Mouse (Mus musculus) frontal cortex, postnatal 10 days (tissue): ENCODE data around the gene Clba1.
"Not testable (repeated sequence)": the region's sequence is repeated elsewhere in the genome, so short reads cannot be mapped to it uniquely, and the experiment has no call there.

ENCODE experiments used
- DNase-seq, 2 experiments: peaks; one replicate each; pipeline ENCODE4 v3.0.0; 2022; ENCODE audit warnings: low spot score in 2 of 2, mixed read lengths in 1 of 2

The Clba1 gene

DNA sequence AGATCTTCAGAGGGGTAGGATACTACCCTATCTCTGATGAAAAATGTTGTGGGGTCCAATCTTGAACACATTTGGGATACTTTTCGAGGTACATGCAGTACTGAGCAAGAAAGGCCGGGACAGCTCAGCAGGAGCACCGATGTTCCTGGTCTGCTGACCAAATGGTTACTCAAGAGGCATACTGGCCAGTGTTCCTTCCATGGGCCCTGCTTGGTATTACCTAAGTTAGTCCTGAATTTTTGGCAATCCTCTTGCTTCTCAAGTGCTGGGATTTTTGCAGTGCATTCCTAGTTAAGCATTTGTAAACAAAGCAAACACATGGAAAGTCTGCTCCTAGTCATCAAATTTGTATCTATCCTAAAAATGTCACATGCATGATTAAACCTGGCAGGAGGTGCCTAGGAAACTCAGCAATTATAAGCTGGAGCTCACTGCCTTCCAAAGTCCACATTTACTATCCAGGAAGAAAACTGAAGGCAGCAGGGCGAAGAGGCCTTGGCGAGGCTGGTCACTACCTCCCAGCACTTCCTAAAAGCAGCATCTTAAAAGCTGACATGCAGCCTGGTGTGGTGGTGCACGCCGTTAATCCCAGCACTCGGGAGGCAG lies 10.4 kb downstream of the Clba1 start:
- DNase-seq: no peak

DNA sequence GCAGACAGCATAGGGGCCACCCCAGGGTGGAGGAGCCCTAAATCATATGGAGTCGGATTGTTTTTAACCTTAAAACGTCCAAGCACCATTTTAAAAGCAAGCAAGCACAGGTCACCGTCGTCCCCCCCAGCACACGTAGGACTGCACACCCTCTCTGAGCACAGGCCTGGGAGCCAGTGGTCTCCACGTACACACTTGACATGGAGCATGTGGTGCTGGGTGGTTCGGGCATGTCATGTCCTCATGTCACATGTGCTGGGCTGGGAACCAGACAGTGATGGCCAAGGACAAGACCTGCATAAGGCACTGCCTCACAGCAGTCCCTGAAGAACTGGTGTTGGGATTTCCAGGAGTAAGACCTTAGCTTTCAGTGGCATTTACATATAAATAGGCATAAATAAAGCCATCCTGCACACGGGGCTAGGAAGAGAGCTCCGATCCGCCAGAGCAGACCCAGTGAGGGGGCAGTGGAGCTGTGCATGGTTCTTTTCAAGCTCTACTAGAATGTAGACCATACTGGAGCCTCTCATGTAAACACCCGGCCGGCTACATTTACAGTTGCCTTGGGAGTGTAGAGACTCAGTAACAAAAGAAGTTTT lies 11.8 kb downstream of the Clba1 start:
- DNase-seq: no peak

GRCm38 (mm10) chr12:112821216-112821615 lies 12.5 kb downstream of the Clba1 start:
- DNase-seq: peak in 1 of 2 experiments; percentile 3

GRCm38 (mm10) chr12:112821974-112822373 lies 13.2 kb downstream of the Clba1 start:
- DNase-seq: no peak

DNA sequence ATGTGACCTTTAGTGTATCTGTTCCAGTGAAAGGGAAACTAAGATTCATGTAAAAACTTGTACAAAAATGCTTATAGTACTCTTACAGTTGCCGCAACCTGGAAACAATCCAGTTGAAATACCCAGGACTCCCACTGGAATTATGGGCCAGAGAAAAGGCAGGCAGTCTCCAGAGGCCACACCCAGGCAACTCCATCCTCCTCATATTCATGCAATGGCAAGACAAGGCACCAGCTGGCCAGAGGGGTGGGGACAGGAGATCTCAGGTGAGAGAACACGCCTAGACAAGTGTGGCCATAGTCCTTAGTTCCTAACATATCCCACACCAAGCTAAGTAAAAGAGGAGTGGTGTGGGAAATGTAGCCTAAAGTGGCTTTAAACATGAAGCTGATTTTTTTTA lies 13.9 kb downstream of the Clba1 start:
- peak in 1 of 2 experiments; percentile 4 for DNase-seq

DNA sequence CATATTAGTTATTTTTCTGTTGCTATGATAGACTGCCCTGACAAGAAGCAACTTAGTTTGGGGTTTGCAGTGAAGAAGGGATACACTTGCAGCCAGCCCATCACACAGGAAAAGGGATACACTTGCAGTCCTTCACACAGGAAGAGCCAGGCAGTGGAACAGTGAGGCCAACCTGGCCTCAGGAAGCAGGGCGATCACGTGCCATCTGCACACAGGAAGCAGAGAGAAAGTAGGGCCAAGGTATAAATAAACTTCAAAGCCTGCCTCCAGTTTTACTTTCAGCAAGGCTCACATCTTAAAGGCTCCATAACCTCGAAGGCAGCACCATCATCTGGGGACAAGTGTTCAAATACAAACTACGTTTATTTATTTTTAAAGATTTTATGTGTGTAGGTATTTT lies 14.5 kb downstream of the Clba1 start:
- DNase-seq: peak in 1 of 2 experiments; percentile 6

DNA sequence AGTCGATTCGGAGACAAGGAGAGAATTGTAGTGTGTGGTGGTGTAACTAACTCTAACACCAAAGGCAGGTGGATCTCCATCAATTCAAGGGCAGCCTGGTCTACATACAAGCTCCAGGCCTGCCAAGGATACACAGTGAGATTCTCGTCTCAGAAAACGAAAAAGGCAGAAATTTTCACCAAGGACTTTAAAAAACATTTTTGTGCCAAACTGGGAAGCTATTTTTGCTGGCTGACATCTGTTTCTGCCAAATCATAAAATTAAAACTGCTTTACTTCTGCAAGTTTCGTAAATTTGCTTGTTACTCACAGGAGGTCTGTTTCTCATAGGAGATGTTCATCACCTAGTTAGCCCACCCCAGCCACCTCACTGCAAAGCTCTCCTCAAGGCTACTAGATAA lies 17.2 kb downstream of the Clba1 start:
- DNase-seq: no peak

- no peak for DNase-seq
These were observed 19.9 kb downstream of the Clba1 start for GRCm38 (mm10) chr12:112828501-112829243.

GRCm38 (mm10) chr12:112829244-112829864 lies 20.6 kb downstream of the Clba1 start, which contains the start of gene Cdca4:
TSS of gene Cdca4 (minus strand) at chr12:112829423.
- DNase-seq: peak; percentile 94 to 97

GRCm38 (mm10) chr12:112830141-112830540 lies 21.4 kb downstream of the Clba1 start:
- no peak for DNase-seq

- no peak for DNase-seq
These were observed 21.8 kb downstream of the Clba1 start for GRCm38 (mm10) chr12:112830570-112830969.

DNA sequence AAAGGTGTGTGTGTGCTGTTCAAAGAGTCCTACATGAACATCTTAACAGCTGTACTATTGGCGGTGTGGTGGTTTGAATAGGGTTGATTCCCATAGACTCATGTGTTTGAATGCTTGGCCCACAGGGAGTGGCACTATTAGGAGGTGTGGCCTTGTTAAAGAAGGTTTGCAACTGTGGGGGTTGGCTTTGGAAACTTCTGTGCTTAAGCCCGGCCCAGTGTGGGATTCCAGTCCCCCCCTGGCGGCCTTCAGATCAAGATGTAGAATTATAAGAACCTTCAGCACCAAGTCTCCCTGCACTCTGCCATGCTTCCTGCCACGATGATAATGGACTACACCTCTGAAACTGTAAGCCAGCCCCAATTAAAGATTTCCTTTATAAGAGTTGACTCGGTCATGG lies 23.7 kb downstream of the Clba1 start:
- DNase-seq: no peak

- no peak for DNase-seq
These were observed 24.8 kb downstream of the Clba1 start for GRCm38 (mm10) chr12:112833527-112833926.

DNA sequence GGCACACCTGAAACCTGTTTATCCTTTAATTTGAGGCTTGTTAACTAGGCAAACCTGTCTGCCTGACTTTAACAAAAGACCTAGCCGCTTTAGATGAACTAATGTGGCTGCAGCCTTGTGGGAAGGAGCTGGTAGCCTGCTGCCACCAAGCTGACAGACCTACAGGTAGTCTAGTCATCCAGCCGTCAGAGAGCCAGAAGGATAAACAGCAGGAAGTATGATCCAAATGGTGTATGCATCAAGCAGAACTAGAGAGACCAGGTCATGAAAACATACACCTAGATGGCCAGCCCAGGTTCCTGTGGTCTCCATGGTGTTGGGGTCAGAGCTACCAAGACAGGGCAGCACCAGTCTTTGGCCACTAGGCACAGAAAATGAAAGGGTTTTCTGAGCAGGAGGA lies 26.3 kb downstream of the Clba1 start:
- no peak for DNase-seq

- DNase-seq: no peak
These were observed 31.7 kb downstream of the Clba1 start for GRCm38 (mm10) chr12:112840209-112841086.

DNA sequence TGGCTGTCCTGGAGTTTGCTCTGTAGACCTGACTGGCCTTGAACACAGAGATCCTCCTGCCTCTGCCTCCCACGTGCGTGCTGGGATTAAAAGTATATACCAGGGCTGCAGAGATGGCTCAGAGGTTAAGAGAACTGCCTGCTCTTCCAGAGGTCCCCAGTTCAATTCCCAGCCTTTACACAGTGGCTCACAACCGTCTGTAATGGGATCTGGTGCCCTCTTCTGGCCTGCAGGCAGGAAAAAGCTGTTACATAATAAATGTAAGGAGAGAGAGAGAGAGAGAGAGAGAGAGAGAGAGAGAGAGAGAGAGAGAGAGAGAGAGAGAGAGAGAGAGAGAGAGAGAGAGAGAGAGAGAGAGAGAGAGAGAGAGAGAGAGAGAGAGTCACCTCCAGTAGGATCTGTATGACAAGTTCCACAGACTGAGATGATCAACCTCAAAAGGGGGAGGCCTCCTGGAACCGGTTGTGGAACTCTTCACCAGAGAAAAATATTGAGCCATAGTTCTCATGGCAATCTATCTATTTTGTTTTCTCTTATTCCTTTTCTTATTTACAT lies 32.7 kb downstream of the Clba1 start:
- DNase-seq: not testable (repeated sequence)

DNA sequence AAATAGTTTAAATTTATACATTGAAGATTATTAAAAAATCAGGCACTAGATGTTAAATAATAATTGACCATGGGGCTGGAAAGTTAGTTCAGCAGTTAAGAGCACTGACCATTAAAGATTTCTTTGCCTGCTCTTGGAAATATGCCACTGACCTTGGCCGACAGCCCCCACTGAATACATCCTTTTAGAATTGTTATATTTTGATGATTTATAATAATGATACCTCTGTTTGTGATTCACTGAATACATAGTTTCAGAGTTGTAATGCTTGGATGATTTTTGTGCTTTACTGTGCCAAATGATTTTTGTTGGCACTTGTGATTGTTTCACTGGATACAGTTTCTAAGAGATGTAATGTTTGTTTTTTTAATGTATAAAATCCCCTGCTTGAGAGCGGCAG lies 33.4 kb downstream of the Clba1 start:
- not testable (repeated sequence) for DNase-seq

DNA sequence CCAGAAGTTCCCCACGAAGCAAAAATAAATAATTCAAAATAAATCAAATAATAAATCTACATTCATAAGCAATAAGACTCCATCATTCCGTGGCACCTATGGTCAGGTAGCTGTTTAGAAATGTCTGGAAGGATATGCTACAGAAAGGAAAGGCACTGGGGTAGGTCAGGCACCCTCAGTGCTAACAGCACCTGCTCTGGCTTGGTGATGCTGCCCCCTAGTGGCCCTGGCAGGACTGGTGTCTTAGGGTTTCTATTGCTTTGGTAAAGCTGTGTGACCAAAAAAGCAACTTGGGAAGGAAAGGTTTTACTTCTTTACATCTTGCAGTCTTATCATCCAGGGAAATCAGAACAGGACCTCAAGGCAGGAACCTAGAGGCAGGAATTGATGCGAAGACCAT lies 35.1 kb downstream of the Clba1 start:
- DNase-seq: peak in 1 of 2 experiments; percentile 71

DNA sequence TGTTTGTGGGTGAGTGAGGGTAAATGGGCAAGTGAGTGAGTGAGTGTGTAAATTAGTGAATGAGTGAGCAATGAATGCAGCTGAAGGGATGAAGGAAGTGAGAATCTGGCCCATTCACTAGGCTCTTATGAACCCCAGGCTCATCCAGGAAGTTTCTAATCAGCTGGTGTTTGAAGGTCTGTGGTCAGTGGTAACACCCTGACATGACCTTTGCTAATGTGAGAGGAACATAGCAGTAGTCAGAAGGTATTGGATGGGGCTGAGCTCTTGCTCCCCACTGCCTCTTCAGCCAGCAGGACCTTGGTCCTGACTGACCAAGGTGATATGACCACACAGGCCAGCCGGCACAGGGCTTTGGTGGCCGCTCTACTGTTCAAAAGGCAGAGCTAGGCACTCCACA lies 39.1 kb downstream of the Clba1 start:
- DNase-seq: no peak

GRCm38 (mm10) chr12:112849235-112850022 lies 40.7 kb downstream of the Clba1 start:
- no peak for DNase-seq
